Mouse (Mus musculus): ENCODE measurements around the gene Bcl2l2.

GRCm38 (mm10) chr14:54892200-54892599 lies 9.0 kb downstream of the Bcl2l2 start, which contains the start of gene Pabpn1:
- no peak for TF ChIP-seq CTCF (IDR thresholded peaks at IDR 0.05; ENCODE audit: extremely low read depth, insufficient read depth, low read length)
- TF ChIP-seq POLR2A (IDR thresholded peaks at IDR 0.05; ENCODE audit: extremely low read depth, insufficient read depth, low read length), result no peak
